In genomic region chr5:14514631-14515523, GRCm38 (mm10) we compare ENCODE assay signal across 8 mouse cellular contexts. TPM values are rescaled to one million over a fixed set of nuclear protein-coding genes. Genes with fewer than 3 reads are reported as not detected.
DNase-seq lines count a peak whose midpoint lies in the region; ATAC-seq and TF ChIP-seq lines count a peak whose summit lies in the region.

Pclo (plus strand) TSS chr5:14514918.

- H3K36me3 ChIP-seq in hindbrain, embryonic 15.5 days: no peaks in the 10 kb centered on the region
- H3K36me3 ChIP-seq in lung, postnatal 0 days (ENCODE audit: insufficient read depth, low read length): no peaks in the 10 kb centered on the region

- peak within 1 kb of the TSS; percentile 99 for H3K27ac ChIP-seq in hindbrain, embryonic 15.5 days (replicated peaks)
- H3K27ac ChIP-seq in lung, postnatal 0 days (ENCODE audit: low read length): no peak within 1 kb of the TSS

- peak; percentile 97 for ATAC-seq in hindbrain, embryonic 15.5 days (ENCODE audit: low FRiP score, low read depth)
- peak; percentile 98 for ATAC-seq in lung, postnatal 0 days

- TF ChIP-seq CTCF in lung, postnatal 0 days (IDR thresholded peaks at IDR 0.05): no peak

- peak within 1 kb of the TSS; percentile 59 for H3K4me2 ChIP-seq in hindbrain, embryonic 15.5 days
- H3K4me2 ChIP-seq in lung, postnatal 0 days (replicated peaks; ENCODE audit: low read depth, low read length): peak within 1 kb of the TSS; percentile 91

- H3K27me3 ChIP-seq in hindbrain, embryonic 15.5 days: no peaks in the 10 kb centered on the region
- no peaks in the 10 kb centered on the region for H3K27me3 ChIP-seq in lung, postnatal 0 days (replicated peaks; ENCODE audit: insufficient read depth, low read length)

- peak within 1 kb of the TSS; percentile 92 for H3K4me3 ChIP-seq in hindbrain, embryonic 15.5 days
- H3K4me3 ChIP-seq in lung, postnatal 0 days (ENCODE audit: low read depth, low read length): peak within 1 kb of the TSS; percentile 47

- H3K4me1 ChIP-seq in hindbrain, embryonic 15.5 days (replicated peaks): peaks cover 8% of the 10 kb centered on the region
- H3K4me1 ChIP-seq in lung, postnatal 0 days (ENCODE audit: insufficient read depth, low read depth, low read length): no peaks in the 10 kb centered on the region

- H3K9ac ChIP-seq in hindbrain, embryonic 15.5 days: peak within 1 kb of the TSS; percentile 95
- H3K9ac ChIP-seq in lung, postnatal 0 days (replicated peaks; ENCODE audit: low read depth): no peak within 1 kb of the TSS

- no peaks in the 10 kb centered on the region for H3K9me3 ChIP-seq in hindbrain, embryonic 15.5 days
- H3K9me3 ChIP-seq in lung, postnatal 0 days (ENCODE audit: low read length): no peaks in the 10 kb centered on the region

- under 1% methylated on average over 83 of the region's 89 CpGs for WGBS in hindbrain, embryonic 15.5 days
- WGBS in lung, postnatal 0 days: 0% methylated on average over 68 of the region's 89 CpGs

- TF ChIP-seq EP300 in lung, postnatal 0 days (IDR thresholded peaks at IDR 0.05): no peak

- DNase-seq in adrenal gland, adult (ENCODE audit: inconsistent age in 2 of 2, low spot score in 1 of 2): peak; percentile 86 to 96
- peak; percentile 90 to 93 for DNase-seq in cerebellum, postnatal 36 days
- peak; percentile 15 for DNase-seq in gastrocnemius, adult 18-20 months (ENCODE audit: low spot score)
- DNase-seq in layer of hippocampus, postnatal 25 days (ENCODE audit: extremely low spot score in 1 of 2, low spot score in 1 of 2): peak; percentile 81 to 83
- DNase-seq in lung, postnatal 0 days (ENCODE audit: low spot score): peak; percentile 77
- DNase-seq in retina, postnatal 1 day: peak; percentile 90
- peak; percentile 73 to 77 for DNase-seq in urinary bladder, postnatal 4 days (ENCODE audit: low spot score in 2 of 2)

RNA-seq across cellular contexts. Expression of gene Pclo, which starts in this region (rescaled TPM):
- under 1 TPM; 0.17 to 0.32 TPM for total RNA-seq in gastrocnemius, adult 18-20 months (2021)
- 13.4 and 13.5 TPM in 2 replicates for polyA plus RNA-seq in hindbrain, embryonic 15.5 days (2015; fragmentation: Nextera tagmentation; extraction: Ambion mirVana)
- 100 to 1,000 TPM in 1 of 2 experiments, 10 to 100 TPM in 1; 95.7 to 132 TPM for total RNA-seq in layer of hippocampus, postnatal 25 days (2021)
- polyA plus RNA-seq in lung, postnatal 0 days (2015; fragmentation: Nextera tagmentation; extraction: Ambion mirVana): 0.13 and 0.18 TPM in 2 replicates

Comparison
In these comparisons a context has a peak if more than half of its experiments do, and no peak if none do; other contexts are left out.
1. RNA of gene Pclo (total RNA-seq): 95.7 to 132 TPM in layer of hippocampus, postnatal 25 days; 0.17 to 0.32 TPM in gastrocnemius, adult 18-20 months; every median in the first group is over 10 times any median in the second.
2. RNA of gene Pclo (polyA plus RNA-seq): 13.4 to 13.5 TPM in hindbrain, embryonic 15.5 days; 0.13 to 0.18 TPM in lung, postnatal 0 days; every median in the first group is over 10 times any median in the second.
3. Peak in DNase-seq in gastrocnemius, adult 18-20 months; RNA of the gene not detected or under 1 TPM.
4. Peak in DNase-seq, ATAC-seq, H3K4me3 ChIP-seq and H3K4me2 ChIP-seq in lung, postnatal 0 days; RNA of the gene not detected or under 1 TPM.
5. DNase-seq: peak in every context shown above with its lines; median percentile 92 in cerebellum, postnatal 36 days; 91 in adrenal gland, adult; 90 in retina, postnatal 1 day; 82 in layer of hippocampus, postnatal 25 days; 77 in lung, postnatal 0 days; 75 in urinary bladder, postnatal 4 days; 15 in gastrocnemius, adult 18-20 months.